Mouse (Mus musculus): Measurements from ENCODE around the gene Gm29049. TPM values are rescaled to one million over a fixed set of nuclear protein-coding genes. Genes with fewer than 3 reads are reported as not detected.

Gm29049 gene
- not detected for polyA plus RNA-seq (2017; shearing (Covaris generic))

DNA sequence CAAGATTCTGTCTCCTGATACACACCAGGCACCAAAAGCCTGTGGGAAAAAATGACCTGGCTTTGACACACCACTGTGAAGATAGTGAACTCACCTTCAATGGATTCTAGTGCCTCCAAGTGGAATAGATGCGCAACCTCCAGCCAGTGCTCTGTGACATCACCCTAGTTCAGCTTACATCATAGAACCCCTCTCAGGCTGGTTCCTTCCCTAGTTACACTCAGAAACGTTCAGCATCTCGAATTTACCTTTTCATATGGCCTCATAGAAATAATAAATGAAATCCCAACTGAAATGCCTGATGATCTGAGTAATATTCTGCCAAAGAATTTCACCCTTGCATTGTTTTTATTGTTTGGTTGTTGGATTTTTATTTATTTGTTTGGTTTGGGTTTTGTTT, at the start of gene Gm29049:
TSS of gene Gm29049 (minus strand) at position 101 of the 400 bp plus-strand sequence.

Other genes starting within 250 kb of the Gm29049 start
- gene Gm20825, start 74.3 kb upstream of the Gm29049 start, polyA plus RNA-seq (2017; shearing (Covaris generic)): not detected